In the genomic region with DNA sequence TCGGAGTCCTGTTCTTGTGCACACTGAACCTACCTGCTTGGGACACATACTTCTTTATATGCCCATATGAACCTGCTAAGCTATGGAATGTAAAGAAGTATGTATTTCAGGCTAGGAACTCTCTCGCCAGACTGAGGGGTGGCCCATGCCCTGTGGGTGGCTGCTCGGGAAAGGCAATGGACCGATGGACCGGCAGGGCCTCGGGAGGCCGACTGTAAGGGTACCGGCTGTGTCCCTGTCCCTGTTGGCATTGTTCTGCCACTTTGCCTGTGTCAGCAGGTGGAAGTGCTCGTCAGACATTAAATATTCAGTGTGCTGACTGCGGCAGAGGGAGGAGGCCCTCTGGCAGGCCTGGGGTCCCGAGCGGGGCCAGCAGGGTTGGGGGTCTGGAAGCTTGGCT, we compare ENCODE assay signal across 27 mouse cellular contexts. TPM values are rescaled to one million over a fixed set of nuclear protein-coding genes. Genes with fewer than 3 reads are reported as not detected.
A peak's percentile ranks its signal among the peaks of the same experiment; 100 is the strongest.
DNase-seq lines count a peak whose midpoint lies in the region; ATAC-seq lines count a peak whose summit lies in the region.
"Had no signal": no experiment of that assay in that cellular context is flagged by ENCODE, and none has a peak within 500 bp of the region (broad histone marks: within the 10 kb centered on the region; RNA-seq: fewer than 3 reads in every experiment).

No protein-coding gene starts in this region.

- intact Hi-C loops in heart, postnatal 25 days (cut with DNase I) = no loop called here

- peak overlapping the region; percentile 90 for H3K4me2 ChIP-seq in heart, embryonic 14.5 days (ENCODE audit: low read length)
- no peak overlapping the region for H3K4me2 ChIP-seq in limb, embryonic 15.5 days
- 0 out of 2 replicates have a peak overlapping the region, but pooled peaks have one; percentile 21 for H3K4me2 ChIP-seq in stomach, embryonic 16.5 days (ENCODE audit: low read depth, low read length)
- H3K4me2 ChIP-seq: embryonic facial prominence, embryonic 15.5 days had no signal

- H3K4me3 ChIP-seq in heart, embryonic 14.5 days (ENCODE audit: control insufficient read depth in 1 of 2, insufficient read depth in 1 of 2, low read depth in 1 of 2, low read length in 2 of 2) = peak overlapping the region; percentile 82 to 88
- H3K4me3 ChIP-seq in limb, embryonic 15.5 days = peak overlapping the region; percentile 7; the same call in 1 of the 2 replicates
- no peak overlapping the region for H3K4me3 ChIP-seq in limb, embryonic 10.5 days
- no peak overlapping the region for H3K4me3 ChIP-seq in stomach, embryonic 16.5 days (replicated peaks; ENCODE audit: low read length)
- H3K4me3 ChIP-seq: midbrain, embryonic 10.5 days had no signal

- no peaks in the 10 kb centered on the region for H3K27me3 ChIP-seq in heart, embryonic 14.5 days (ENCODE audit: control insufficient read depth, insufficient read depth, low read length)
- H3K27me3 ChIP-seq in limb, embryonic 15.5 days = peaks cover 79% of the 10 kb centered on the region
- H3K27me3 ChIP-seq in limb, embryonic 10.5 days (ENCODE audit: low read depth, poor library complexity, severe bottlenecking) = peaks cover 80% of the 10 kb centered on the region
- peaks cover 19% of the 10 kb centered on the region for H3K27me3 ChIP-seq in stomach, embryonic 16.5 days (ENCODE audit: control insufficient read depth, insufficient read depth, low read length)

- 20% methylated on average over 12 of the region's 12 CpGs for WGBS in heart, embryonic 14.5 days
- 71% methylated on average over 12 of the region's 12 CpGs for WGBS in limb, embryonic 15.5 days
- WGBS in limb, embryonic 10.5 days = 80% methylated on average over 12 of the region's 12 CpGs
- 62% methylated on average over 12 of the region's 12 CpGs for WGBS in stomach, embryonic 16.5 days

- no peaks in the 10 kb centered on the region for H3K9me3 ChIP-seq in heart, embryonic 14.5 days (ENCODE audit: control insufficient read depth, low read length)
- no peaks in the 10 kb centered on the region for H3K9me3 ChIP-seq in limb, embryonic 15.5 days
- no peaks in the 10 kb centered on the region for H3K9me3 ChIP-seq in limb, embryonic 10.5 days (replicated peaks)
- no peaks in the 10 kb centered on the region for H3K9me3 ChIP-seq in stomach, embryonic 16.5 days (replicated peaks; ENCODE audit: control insufficient read depth, low read length)
- H3K9me3 ChIP-seq: embryonic facial prominence, embryonic 15.5 days; midbrain, embryonic 10.5 days had no signal

- ATAC-seq in heart, embryonic 14.5 days (ENCODE audit: insufficient number of reproducible peaks, insufficient read depth, low FRiP score, low read depth) = no peak
- no peak for ATAC-seq in limb, embryonic 15.5 days (ENCODE audit: insufficient number of reproducible peaks, low FRiP score, low TSS enrichment, low read depth)
- ATAC-seq in stomach, embryonic 16.5 days (ENCODE audit: insufficient read depth, low FRiP score) = no peak
- ATAC-seq: CD4-positive, CD25-positive, alpha-beta regulatory T cell, adult 4 months; forebrain, embryonic 14.5 days; inflammation-experienced regulatory T-cells, adult 6 months; lung, postnatal 0 days had no signal

- H3K9ac ChIP-seq in heart, embryonic 14.5 days (ENCODE audit: low read length) = peak overlapping the region; percentile 95
- H3K9ac ChIP-seq in limb, embryonic 15.5 days = no peak overlapping the region
- no peak overlapping the region for H3K9ac ChIP-seq in stomach, embryonic 16.5 days (ENCODE audit: low read length)
- H3K9ac ChIP-seq: embryonic facial prominence, embryonic 15.5 days had no signal

- DNase-seq in gastrocnemius, postnatal 10 days = peak; percentile 34
- no peak for DNase-seq in gastrocnemius, postnatal 4 days (ENCODE audit: low spot score in 2 of 2)
- no peak for DNase-seq in heart, postnatal 25 days (ENCODE audit: low spot score)
- DNase-seq in limb, embryonic 10.5 days (ENCODE audit: low spot score) = no peak
- DNase-seq: adrenal gland, postnatal 25 days; cerebellum, adult 8-10 months; cerebellum, postnatal 36 days; embryo, embryonic 11 days; gastrocnemius, postnatal 25 days; kidney, adult 8-10 months; kidney, postnatal 10 days; left cerebral cortex, postnatal 4 days; right cerebral cortex, postnatal 14 days; thymus, postnatal 14 days had no signal

- peaks cover 26 to 42% of the 10 kb centered on the region in 2 experiments for H3K4me1 ChIP-seq in heart, embryonic 14.5 days (ENCODE audit: control insufficient read depth in 2 of 2, insufficient read depth in 2 of 2, low read length in 2 of 2)
- H3K4me1 ChIP-seq in limb, embryonic 15.5 days = peaks cover 14% of the 10 kb centered on the region
- H3K4me1 ChIP-seq in limb, embryonic 10.5 days = peaks cover 28% of the 10 kb centered on the region
- H3K4me1 ChIP-seq in stomach, embryonic 16.5 days (ENCODE audit: control insufficient read depth, insufficient read depth, low read length) = no peaks in the 10 kb centered on the region; the same call in 1 of the 2 replicates

- H3K27ac ChIP-seq in heart, embryonic 14.5 days (replicated peaks in 1 of 2; ENCODE audit: control insufficient read depth in 1 of 2, insufficient read depth in 1 of 2, low read depth in 2 of 2, low read length in 2 of 2) = peak overlapping the region; percentile 98 to 99
- no peak overlapping the region for H3K27ac ChIP-seq in limb, embryonic 15.5 days
- H3K27ac ChIP-seq in limb, embryonic 10.5 days = no peak overlapping the region
- H3K27ac ChIP-seq in stomach, embryonic 16.5 days (ENCODE audit: low read length) = no peak overlapping the region
- H3K27ac ChIP-seq: embryonic facial prominence, embryonic 15.5 days; midbrain, embryonic 10.5 days had no signal

- H3K36me3 ChIP-seq in heart, embryonic 14.5 days (ENCODE audit: control insufficient read depth, insufficient read depth, low read length) = peaks cover 50% of the 10 kb centered on the region
- H3K36me3 ChIP-seq in limb, embryonic 15.5 days = no peaks in the 10 kb centered on the region
- no peaks in the 10 kb centered on the region for H3K36me3 ChIP-seq in limb, embryonic 10.5 days
- no peaks in the 10 kb centered on the region for H3K36me3 ChIP-seq in stomach, embryonic 16.5 days (ENCODE audit: control insufficient read depth, insufficient read depth, low read length)
- H3K36me3 ChIP-seq: embryonic facial prominence, embryonic 15.5 days; midbrain, embryonic 10.5 days had no signal

RNA-seq across cellular contexts. Expression of a gene that starts 54.5 kb away (rescaled TPM):
- total RNA-seq in gastrocnemius, postnatal 10 days (2021) = not detected
- total RNA-seq in gastrocnemius, postnatal 4 days (2021) = under 1 TPM in 1 of 2 experiments, not detected in 1; 0.08 TPM
- 7.3 and 9.7 TPM in 2 replicates for polyA plus RNA-seq in heart, embryonic 14.5 days (2014; fragmentation: Nextera tagmentation; extraction: Ambion mirVana)
- 1 to 10 TPM in 1 of 2 experiments, under 1 TPM in 1; 0.98 to 1.1 TPM for total RNA-seq in heart, postnatal 25 days (2021)
- polyA plus RNA-seq in limb, embryonic 15.5 days (2015; fragmentation: Nextera tagmentation; extraction: Ambion mirVana) = not detected in 2 replicates
- polyA plus RNA-seq in limb, embryonic 10.5 days (2016; fragmentation: Nextera tagmentation; extraction: Ambion mirVana) = 0.83 and 2.8 TPM in 2 replicates
- 5.6 and 6.7 TPM in 2 replicates for polyA plus RNA-seq in stomach, embryonic 16.5 days (2015; fragmentation: Nextera tagmentation; extraction: Ambion mirVana)
- total RNA-seq: adrenal gland, postnatal 25 days; gastrocnemius, postnatal 25 days; layer of hippocampus, postnatal 10 days; left cerebral cortex, adult 8-10 months; left cerebral cortex, postnatal 4 days had no signal
- polyA plus RNA-seq: CD4-positive, CD25-positive, alpha-beta regulatory T cell, adult 4 months; embryonic facial prominence, embryonic 15.5 days; forebrain, embryonic 14.5 days; frontal cortex, adult 2 months; hindbrain, embryonic 11.5 days; inflammation-experienced regulatory T-cells, adult 6 months had no signal

Comparison
In these comparisons a context has a peak if more than half of its experiments do, and no peak if none do; other contexts are left out.
1. H3K4me3 ChIP-seq: peak in heart, embryonic 14.5 days (2 of 2) and limb, embryonic 15.5 days (single experiment); none in limb, embryonic 10.5 days (single experiment) and stomach, embryonic 16.5 days (single experiment).
2. H3K27ac ChIP-seq: peak in heart, embryonic 14.5 days (2 of 2); none in limb, embryonic 15.5 days (single experiment), limb, embryonic 10.5 days (single experiment) and stomach, embryonic 16.5 days (single experiment).